Mouse (Mus musculus) ES-Bruce4 (cell line): Measurements from ENCODE around the gene Fut2.

Experiments used
- CTCF ChIP-seq: IDR thresholded peaks from one replicate; pipeline ENCODE4 v1.8.1; 2011; ENCODE audit warnings: low read depth, low read length
- EP300 ChIP-seq: IDR thresholded peaks from 2 replicates; pipeline ENCODE4 v1.6.1; 2011; ENCODE audit warnings: low read depth, low read length; ENCODE audit not compliant: insufficient read depth

GRCm38 (mm10) chr7:45639561-45640027, 26.6 kb downstream of the Fut2 start, which contains the start of gene Mamstr:
- TF ChIP-seq CTCF (no peak), EP300 (no peak)
